Mouse (Mus musculus): ENCODE measurements around the gene Lrrc9.

The Lrrc9 gene

DNA sequence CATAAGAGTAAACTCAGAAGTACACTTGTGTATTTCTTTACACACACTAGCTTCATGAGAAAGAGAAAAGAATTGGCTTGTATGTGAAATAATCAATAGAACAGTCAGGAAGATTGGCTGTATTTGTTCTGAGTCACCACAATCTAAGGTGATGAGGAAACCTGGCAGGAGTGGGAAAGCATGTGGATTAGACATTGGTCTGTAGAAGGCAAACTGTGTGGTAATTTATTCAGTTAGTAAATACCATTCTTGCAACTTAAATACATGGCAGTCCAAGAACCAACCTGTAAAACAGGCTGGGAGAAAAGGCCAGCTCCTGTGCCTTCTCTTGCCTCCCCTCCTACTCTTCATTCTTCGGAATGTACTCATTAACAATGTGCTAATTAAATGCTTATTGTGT lies 25.6 kb downstream of the Lrrc9 start:
- in situ Hi-C loops (cut with MboI, MseI), result loop anchor here (10.0 kb wide), 1 partner anchor 228 kb away; no protein-coding TSS in a partner anchor

DNA sequence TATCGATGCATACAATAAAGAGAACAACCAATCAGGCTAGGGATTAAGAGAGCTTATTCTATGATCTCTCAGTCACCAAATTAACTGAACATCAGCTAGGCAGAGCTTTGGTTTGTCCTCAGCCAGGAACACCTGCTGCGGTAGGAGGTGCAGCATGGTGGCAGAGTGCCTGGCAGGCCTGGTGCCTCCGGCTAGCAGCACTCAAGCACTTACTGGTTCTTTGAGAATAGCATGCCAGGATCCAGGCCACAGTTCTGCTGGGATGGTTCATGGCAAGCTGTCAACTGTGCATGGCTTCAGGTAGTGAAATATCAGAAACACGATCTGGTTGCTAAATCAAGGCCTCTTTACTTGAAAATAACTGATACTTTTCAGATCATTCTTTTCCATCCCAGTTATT lies 26.1 kb downstream of the Lrrc9 start:
- in situ Hi-C loops (cut with MboI, MseI), result loop anchor here (10.0 kb wide), 1 partner anchor 227 kb away; no protein-coding TSS in a partner anchor

DNA sequence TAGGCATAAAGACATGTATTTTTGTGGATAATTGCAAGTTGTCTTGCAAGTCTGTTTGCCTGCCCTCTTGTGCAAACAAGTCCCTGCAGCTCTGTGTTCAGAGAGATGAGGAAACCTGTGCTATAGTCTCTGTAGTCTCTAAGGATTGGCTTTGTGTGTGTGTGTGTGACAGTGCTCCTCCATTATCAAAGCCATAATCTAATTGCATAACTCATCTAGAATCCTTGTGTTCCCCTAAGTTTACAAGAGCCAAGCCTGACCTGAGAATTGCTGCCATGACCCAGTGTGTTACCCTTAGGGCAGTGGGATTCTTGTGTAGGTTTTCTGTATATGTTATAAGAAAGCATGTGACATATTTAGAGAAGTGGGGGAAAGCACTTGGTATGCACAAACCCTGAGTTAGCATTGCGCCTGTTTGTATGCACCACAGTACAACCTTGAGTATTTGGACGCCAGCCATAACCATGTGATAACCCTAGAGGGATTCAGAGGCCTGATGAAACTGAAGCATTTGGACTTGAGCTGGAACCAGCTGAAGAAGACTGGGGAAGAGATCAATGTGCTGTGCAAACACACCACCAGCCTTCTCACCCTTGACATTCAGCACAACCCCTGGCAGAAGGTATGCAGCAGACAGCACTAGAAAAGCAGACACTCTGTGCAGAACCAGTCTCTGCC lies 35.2 kb downstream of the Lrrc9 start:
- in situ Hi-C loops (cut with MboI, MseI), result no loop called here

DNA sequence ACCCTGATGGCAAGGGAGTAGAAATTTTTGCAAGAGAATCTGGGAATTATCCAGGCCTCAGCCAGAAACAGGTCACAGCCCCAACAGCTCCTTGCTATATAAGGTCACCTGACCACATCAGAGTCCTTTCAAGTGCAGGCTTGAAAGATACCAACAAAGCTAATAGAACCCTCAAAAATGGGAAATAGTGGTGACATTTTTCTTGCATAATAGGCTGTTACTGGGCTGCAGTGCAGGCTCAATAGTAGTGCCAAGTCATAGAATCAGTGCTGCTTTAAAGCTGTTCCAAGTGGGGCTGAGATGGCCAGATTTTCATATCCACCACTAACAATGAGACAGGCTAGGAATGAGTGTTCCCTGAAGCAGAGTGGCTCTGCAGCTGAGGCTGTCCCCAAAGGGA lies 40.6 kb downstream of the Lrrc9 start:
- in situ Hi-C loops (cut with MboI, MseI), result no loop called here

- in situ Hi-C loops (cut with MboI, MseI), result no loop called here
Measured at GRCm38 (mm10) chr12:72484872-72485271, 43.2 kb downstream of the Lrrc9 start.

GRCm38 (mm10) chr12:72487498-72487897 lies 45.8 kb downstream of the Lrrc9 start:
- in situ Hi-C loops (cut with MboI, MseI), result no loop called here

DNA sequence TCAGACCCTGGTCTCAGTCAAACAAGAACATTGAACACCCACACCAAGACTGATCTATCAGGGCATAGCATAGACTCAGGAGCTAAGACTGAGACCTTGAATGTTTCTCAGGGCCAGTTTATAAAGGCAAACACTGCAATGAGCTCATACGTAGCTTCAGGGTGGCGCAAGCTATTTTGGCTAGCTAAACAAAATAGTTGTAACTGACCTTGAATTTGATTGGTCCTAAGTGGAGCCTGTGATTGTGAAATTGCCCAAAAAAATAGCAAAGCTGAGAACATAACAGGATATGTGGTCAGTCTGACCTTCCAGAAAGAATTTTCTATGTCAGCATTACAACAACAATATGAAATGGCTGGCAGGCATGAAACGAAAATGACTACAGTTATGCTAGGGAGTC lies 48.3 kb downstream of the Lrrc9 start:
- in situ Hi-C loops (cut with MboI, MseI), result no loop called here

- in situ Hi-C loops (cut with MboI, MseI), result no loop called here
Measured at GRCm38 (mm10) chr12:72491063-72491719, 49.5 kb downstream of the Lrrc9 start.

DNA sequence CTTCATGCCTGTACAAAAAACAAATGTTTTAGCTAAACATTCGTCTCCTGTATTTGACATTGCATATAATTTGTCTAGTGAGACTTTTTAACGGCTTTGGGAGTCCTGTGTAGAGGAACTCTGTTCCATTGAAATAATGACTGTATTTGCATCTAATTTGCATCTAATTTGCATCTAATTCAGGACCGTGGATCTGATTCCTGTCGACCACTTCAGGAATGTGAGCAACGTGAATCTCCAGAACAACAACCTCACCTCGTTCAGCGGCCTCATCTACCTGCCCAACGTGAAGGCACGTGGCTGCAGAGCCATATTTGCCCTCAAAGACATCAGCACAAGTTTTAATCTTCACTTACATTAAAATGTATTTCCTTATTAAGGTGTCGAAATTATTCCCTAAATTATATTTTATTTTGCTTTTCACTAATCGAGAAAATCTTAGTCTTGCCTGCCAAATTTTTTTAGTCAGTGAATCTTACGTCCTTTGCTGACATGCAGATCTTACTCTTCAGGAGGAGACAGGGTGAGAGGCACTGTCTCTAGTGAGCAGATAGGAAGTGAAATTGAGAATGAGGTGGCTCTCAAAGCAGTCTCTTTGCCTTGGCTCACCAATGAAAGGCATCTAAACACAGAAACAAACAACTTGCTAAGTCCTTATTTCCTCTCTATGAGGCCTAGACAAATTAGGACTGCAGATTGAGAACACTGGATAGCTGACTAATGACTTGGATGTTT lies 55.4 kb downstream of the Lrrc9 start:
- in situ Hi-C loops (cut with MboI, MseI), result no loop called here

GRCm38 (mm10) chr12:72509606-72510005 lies 67.9 kb downstream of the Lrrc9 start:
- in situ Hi-C loops (cut with MboI, MseI), result no loop called here

DNA sequence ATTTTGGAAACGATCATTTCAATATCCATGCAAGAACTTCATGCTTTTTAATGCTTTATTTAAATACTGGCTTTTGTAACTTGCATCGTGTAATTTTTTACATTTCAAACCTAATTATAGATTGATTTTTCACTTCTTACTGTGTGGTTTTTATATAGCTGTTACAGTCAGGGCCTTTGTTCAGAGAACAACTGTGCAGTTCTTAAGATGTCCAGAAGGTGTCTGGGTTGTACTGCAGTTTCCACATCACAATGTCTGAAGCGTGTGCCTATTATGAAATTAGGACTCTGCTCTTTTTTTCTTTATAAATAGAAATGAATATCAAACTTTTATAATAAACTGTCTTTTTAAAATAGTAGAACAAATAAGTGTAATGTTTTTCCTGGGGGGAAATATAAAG lies 73.8 kb downstream of the Lrrc9 start:
- in situ Hi-C loops (cut with MboI, MseI), result no loop called here

DNA sequence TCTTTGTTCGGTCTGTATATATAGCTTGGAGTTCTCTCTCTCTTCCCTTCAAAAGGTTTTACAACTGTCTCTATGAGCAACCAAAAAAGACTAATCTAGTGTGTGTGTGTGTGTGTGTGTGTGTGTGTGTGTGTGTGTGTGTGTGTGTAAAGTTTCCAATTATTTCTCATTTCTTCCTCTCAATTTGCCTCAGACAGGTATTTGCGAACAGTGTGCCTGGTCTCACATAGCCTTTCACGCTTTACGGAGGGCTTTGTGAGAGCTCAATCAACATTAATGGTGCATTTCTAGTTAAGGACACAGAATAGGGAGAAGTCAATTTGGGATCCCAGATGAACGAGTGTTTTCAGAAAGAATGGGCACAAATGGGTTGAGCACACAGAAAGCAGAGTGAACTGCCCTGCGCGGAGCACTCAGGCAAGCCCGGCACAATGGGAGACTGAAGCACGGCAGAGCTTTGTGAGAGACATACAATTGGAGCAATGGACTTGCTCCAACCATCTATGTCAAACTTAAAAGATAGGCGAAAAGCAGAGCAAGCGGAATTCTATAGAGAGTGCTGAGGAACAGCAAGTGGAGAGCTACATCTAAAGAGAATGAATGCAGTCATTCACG lies 76.6 kb downstream of the Lrrc9 start:
- in situ Hi-C loops (cut with MboI, MseI), result no loop called here

DNA sequence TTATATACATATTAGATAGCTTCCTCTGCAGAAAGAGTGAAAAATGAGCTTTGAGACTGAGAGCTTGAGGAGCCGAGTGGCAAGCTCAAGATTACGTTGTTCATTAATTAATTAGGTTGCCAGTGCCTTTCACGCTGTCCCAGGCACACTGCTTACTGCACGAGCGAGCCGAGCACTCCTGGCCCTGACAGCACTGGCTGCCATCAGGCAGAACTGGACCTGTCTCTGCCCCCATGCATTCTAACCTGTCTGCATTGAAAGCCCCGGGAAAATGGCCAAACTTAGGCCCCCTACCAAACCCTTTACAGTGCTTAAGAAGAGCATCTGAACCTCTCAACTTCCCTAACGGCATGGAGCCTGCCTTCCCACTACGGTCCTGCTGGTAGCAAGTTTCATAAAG lies 77.7 kb downstream of the Lrrc9 start:
- in situ Hi-C loops (cut with MboI, MseI), result no loop called here

DNA sequence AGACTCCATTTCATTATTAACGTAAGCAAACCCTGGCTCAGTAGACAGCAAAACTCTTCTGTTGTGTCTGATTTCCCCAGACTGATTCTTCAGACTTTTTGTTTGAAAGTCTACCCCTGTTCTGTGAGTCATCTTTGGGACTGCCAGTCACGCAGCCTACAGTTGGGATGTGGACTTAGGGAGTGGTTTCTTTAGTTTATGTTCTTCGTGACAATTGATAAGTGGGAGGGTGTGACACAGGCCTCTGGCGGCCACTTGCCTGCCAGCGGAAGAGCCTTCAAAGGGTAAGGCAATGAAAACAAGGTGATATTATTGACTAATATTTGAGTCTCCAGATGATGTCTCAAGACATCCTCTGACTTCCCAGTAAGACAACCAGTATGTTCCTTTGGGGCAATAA lies 78.2 kb downstream of the Lrrc9 start:
- in situ Hi-C loops (cut with MboI, MseI), result no loop called here

DNA sequence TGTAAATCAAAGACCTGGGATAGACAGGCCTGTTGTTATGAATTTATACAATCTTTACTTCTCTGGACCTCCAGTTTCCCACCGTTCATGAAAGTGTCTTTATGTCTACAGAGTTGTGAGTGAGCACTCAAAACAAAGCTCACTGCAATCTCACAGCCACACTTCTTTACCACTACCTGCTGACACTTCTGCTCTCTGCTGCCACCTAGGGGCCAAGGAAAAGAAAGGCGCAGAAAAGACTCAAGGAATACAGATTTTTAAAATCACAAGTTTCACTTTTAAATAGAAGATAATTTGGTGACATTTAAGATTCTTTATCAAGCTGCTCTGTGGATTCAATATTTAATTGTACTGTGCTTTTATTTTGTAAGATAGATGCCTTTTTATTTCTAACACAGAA lies 79.0 kb downstream of the Lrrc9 start:
- in situ Hi-C loops (cut with MboI, MseI), result no loop called here

GRCm38 (mm10) chr12:72525588-72525987 lies 83.9 kb downstream of the Lrrc9 start:
- in situ Hi-C loops (cut with MboI, MseI), result loop anchor here (25.0 kb wide), 1 partner anchor 438 kb away; the partner anchor contains the start of genes Jkamp and L3hypdh

GRCm38 (mm10) chr12:72532303-72532702 lies 90.6 kb downstream of the Lrrc9 start:
- in situ Hi-C loops (cut with MboI, MseI), result loop anchor here (25.0 kb wide), 1 partner anchor 445 kb away; the partner anchor contains the start of genes Jkamp and L3hypdh

- in situ Hi-C loops (cut with MboI, MseI), result loop anchor here (25.0 kb wide), 1 partner anchor 447 kb away; the partner anchor contains the start of genes Jkamp and L3hypdh
Measured at GRCm38 (mm10) chr12:72533986-72534385, 92.3 kb downstream of the Lrrc9 start.

GRCm38 (mm10) chr12:72535599-72535998 lies 93.9 kb downstream of the Lrrc9 start:
- in situ Hi-C loops (cut with MboI, MseI), result loop anchor here (25.0 kb wide), 1 partner anchor 448 kb away; the partner anchor contains the start of genes Jkamp and L3hypdh

- in situ Hi-C loops (cut with MboI, MseI), result loop anchor here (25.0 kb wide), 1 partner anchor 449 kb away; the partner anchor contains the start of genes Jkamp and L3hypdh
Measured at GRCm38 (mm10) chr12:72536021-72536597, 94.4 kb downstream of the Lrrc9 start, which contains the start of gene Pcnx4. Gene Pcnx4 (plus strand): TSS chr12:72536383.

GRCm38 (mm10) chr12:72538571-72538970 lies 96.9 kb downstream of the Lrrc9 start:
- in situ Hi-C loops (cut with MboI, MseI), result loop anchor here (25.0 kb wide), 1 partner anchor 451 kb away; the partner anchor contains the start of genes Jkamp and L3hypdh

Data from T-helper 1 cell (primary cell).